Mouse (Mus musculus) G1E (cell line): ENCODE measurements around the gene Olfr1198. TPM values are rescaled to one million over a fixed set of nuclear protein-coding genes. Genes with fewer than 3 reads are reported as not detected.

Source experiments
- ATAC-seq: 2 replicates; pipeline ENCODE4 v1.8.0; 2016; ENCODE audit warnings: mild to moderate bottlenecking; ENCODE audit not compliant: insufficient number of reproducible peaks, poor library complexity, low FRiP score, severe bottlenecking; ENCODE audit errors: extremely low read depth
- DNase-seq: peaks from one replicate; pipeline ENCODE4 v3.0.0; 2012; ENCODE audit warnings: low spot score
- H3K27me3 ChIP-seq: 2 replicates; pipeline ENCODE4 v1.6.1; 2012; ENCODE audit warnings: mild to moderate bottlenecking, low read length, inconsistent platforms; ENCODE audit not compliant: insufficient read depth
- H3K36me3 ChIP-seq: replicated peaks from 2 replicates; pipeline ENCODE3; 2012; ENCODE audit warnings: mild to moderate bottlenecking, inconsistent platforms
- H3K4me1 ChIP-seq: 2 replicates; pipeline ENCODE4 v1.6.1; 2012; ENCODE audit warnings: low read depth, low read length, inconsistent platforms, mixed read lengths; ENCODE audit not compliant: insufficient read depth
- H3K4me3 ChIP-seq: 2 replicates; pipeline ENCODE4 v1.5.1; 2012; ENCODE audit warnings: low read depth, mild to moderate bottlenecking, inconsistent platforms, low read length, moderate library complexity, mixed read lengths
- H3K9me3 ChIP-seq: replicated peaks from 2 replicates; pipeline ENCODE4 v1.6.1; 2012; ENCODE audit warnings: inconsistent platforms
- CTCF ChIP-seq: IDR thresholded peaks from 2 replicates; pipeline ENCODE4 v1.5.1; 2012; ENCODE audit warnings: low read depth, low read length, inconsistent platforms, mixed read lengths
- GATA1 ChIP-seq: IDR thresholded peaks from 2 replicates; pipeline ENCODE4 v1.6.1; 2012; ENCODE audit warnings: borderline replicate concordance, low read length, inconsistent platforms, mixed read lengths
- GATA2 ChIP-seq: IDR thresholded peaks from 2 replicates; pipeline ENCODE4 v1.6.1; 2012; ENCODE audit warnings: low read depth, low read length, inconsistent platforms, borderline replicate concordance
- POLR2AphosphoS5 ChIP-seq: IDR thresholded peaks from 2 replicates; pipeline ENCODE4 v1.6.1; 2012; ENCODE audit warnings: low read depth, low read length, inconsistent platforms; ENCODE audit not compliant: insufficient replicate concordance
- TAL1 ChIP-seq: conservative IDR thresholded peaks from 2 replicates; pipeline ENCODE4 v1.6.1; 2012; ENCODE audit warnings: low read depth, low read length, inconsistent platforms, mixed read lengths
- polyA plus RNA-seq: library from polyadenylated mRNA; stranded (reverse); fragments of >175 nt; gene quantifications from 2 replicates; pipeline ENCODE4 v1.2.3, GENCODE M21; 2012
- total RNA-seq, 2 experiments: library from RNA; stranded (forward) in 1 of 2; stranded (reverse) in 1 of 2; fragments of 200-1000 nt in 1 of 2; fragments of >200 nt in 1 of 2; fragmentation: Nextera tagmentation in 1 of 2; gene quantifications; 2 replicates each; pipeline ENCODE4 v1.2.3; 2014 to 2017

Olfr1198 gene
- total RNA-seq (2014; fragmentation: Nextera tagmentation) (not detected in 2 replicates), total RNA-seq (2017) (0.05 TPM in 1 of 2 replicates, not detected in the other), polyA plus RNA-seq (not detected in 2 replicates)

GRCm38 (mm10) chr2:88751270-88751669, at the start of gene Olfr1198:
Olfr1198 (minus strand) TSS chr2:88751370.
- no peak for TF ChIP-seq GATA2
- no peak for TF ChIP-seq POLR2AphosphoS5
- no peak for TF ChIP-seq GATA1
- TF ChIP-seq CTCF, result no peak
- no peak for TF ChIP-seq TAL1
- DNase-seq (no peak), ATAC-seq (no peak)
- Histone ChIP-seq H3K36me3 (no peaks in the 10 kb centered on the region), H3K9me3 (no peaks in the 10 kb centered on the region), H3K4me1 (no peaks in the 10 kb centered on the region), H3K27me3 (no peaks in the 10 kb centered on the region), H3K4me3 (no peak within 1 kb of the TSS)

GRCm38 (mm10) chr2:88792736-88793135, 41.6 kb upstream of the Olfr1198 start, which contains the start of gene Olfr1201:
Olfr1201 (plus strand) TSS chr2:88793036.
- H3K9me3 ChIP-seq, result 0 out of 2 replicates have a peak, but pooled peaks cover 2% of the 10 kb centered on the region
- H3K4me3 ChIP-seq, result no peak within 1 kb of the TSS
- no peak for TF ChIP-seq CTCF
- TF ChIP-seq POLR2AphosphoS5, result no peak
- TF ChIP-seq GATA1, result no peak
- no peak for TF ChIP-seq GATA2
- no peak for TF ChIP-seq TAL1
- ATAC-seq (no peak), DNase-seq (no peak)
- no peaks in the 10 kb centered on the region for H3K36me3 ChIP-seq
- H3K27me3 ChIP-seq, result no peaks in the 10 kb centered on the region
- no peaks in the 10 kb centered on the region for H3K4me1 ChIP-seq

- TF ChIP-seq TAL1 (no peak), POLR2AphosphoS5 (no peak), GATA2 (no peak), GATA1 (no peak), CTCF (no peak)
- DNase-seq (no peak), ATAC-seq (no peak)
- Histone ChIP-seq H3K36me3 (no peaks in the 10 kb centered on the region), H3K4me3 (no peak within 1 kb of the TSS), H3K9me3 (no peaks in the 10 kb centered on the region), H3K27me3 (no peaks in the 10 kb centered on the region), H3K4me1 (no peaks in the 10 kb centered on the region)
Measured at GRCm38 (mm10) chr2:88770388-88770787, 19.2 kb upstream of the Olfr1198 start, which contains the start of gene Olfr1200. Olfr1200 (minus strand) TSS chr2:88770488.

GRCm38 (mm10) chr2:88760369-88760768, 9.2 kb upstream of the Olfr1198 start, which contains the start of gene Olfr1199:
Olfr1199 (minus strand) TSS chr2:88760469.
- no peaks in the 10 kb centered on the region for H3K36me3 ChIP-seq
- no peak for DNase-seq
- H3K27me3 ChIP-seq, result no peaks in the 10 kb centered on the region
- H3K9me3 ChIP-seq, result peaks cover 8% of the 10 kb centered on the region
- no peak for ATAC-seq
- no peaks in the 10 kb centered on the region for H3K4me1 ChIP-seq
- no peak within 1 kb of the TSS for H3K4me3 ChIP-seq
- TF ChIP-seq CTCF (no peak), GATA1 (no peak), POLR2AphosphoS5 (no peak), GATA2 (no peak)

- H3K27me3 ChIP-seq, result no peaks in the 10 kb centered on the region
- no peaks in the 10 kb centered on the region for H3K36me3 ChIP-seq
- no peaks in the 10 kb centered on the region for H3K4me1 ChIP-seq
- TF ChIP-seq TAL1, result no peak
- TF ChIP-seq POLR2AphosphoS5, result no peak
- TF ChIP-seq GATA1, result no peak
- ATAC-seq (no peak), DNase-seq (no peak)
- no peak overlapping the region for H3K4me3 ChIP-seq
- peaks cover 3% of the 10 kb centered on the region; the same call in 1 of the 2 replicates for H3K9me3 ChIP-seq
Measured at GRCm38 (mm10) chr2:88743379-88743778, 7.8 kb downstream of the Olfr1198 start.

GRCm38 (mm10) chr2:88732266-88732665, 18.9 kb downstream of the Olfr1198 start, which contains the start of gene Olfr1197:
Olfr1197 (minus strand) TSS chr2:88732366.
- no peak for ATAC-seq
- TF ChIP-seq TAL1, result no peak
- no peak for TF ChIP-seq CTCF
- Histone ChIP-seq H3K4me1 (no peaks in the 10 kb centered on the region), H3K27me3 (no peaks in the 10 kb centered on the region), H3K9me3 (no peaks in the 10 kb centered on the region), H3K4me3 (no peak within 1 kb of the TSS), H3K36me3 (no peaks in the 10 kb centered on the region)
- DNase-seq, result no peak

GRCm38 (mm10) chr2:88704497-88704896, 46.7 kb downstream of the Olfr1198 start, which contains the start of gene Olfr1196:
Olfr1196 (minus strand) TSS chr2:88704597.
- Histone ChIP-seq H3K4me3 (no peak within 1 kb of the TSS), H3K27me3 (no peaks in the 10 kb centered on the region), H3K9me3 (no peaks in the 10 kb centered on the region), H3K36me3 (no peaks in the 10 kb centered on the region), H3K4me1 (no peaks in the 10 kb centered on the region)
- ATAC-seq (no peak), DNase-seq (no peak)
- TF ChIP-seq TAL1 (no peak), GATA2 (no peak), CTCF (no peak), POLR2AphosphoS5 (no peak), GATA1 (no peak)

Other genes with a start within 250 kb of the Olfr1198 start
Only the 20 nearest of the 22 such genes appear.
- gene Olfr1188, start 194.4 kb downstream of the Olfr1198 start, total RNA-seq (2014; fragmentation: Nextera tagmentation), result not detected in 2 replicates
- 0.17 and 0.27 TPM in 2 replicates for gene Olfr1188, start 194.4 kb downstream of the Olfr1198 start, total RNA-seq (2017)
- not detected in 2 replicates for gene Olfr1188, start 194.4 kb downstream of the Olfr1198 start, polyA plus RNA-seq
- gene Olfr1189, start 164.9 kb downstream of the Olfr1198 start, total RNA-seq (2014; fragmentation: Nextera tagmentation), result not detected in 2 replicates
- 0.06 and 0.16 TPM in 2 replicates for gene Olfr1189, start 164.9 kb downstream of the Olfr1198 start, total RNA-seq (2017)
- not detected in 2 replicates for gene Olfr1189, start 164.9 kb downstream of the Olfr1198 start, polyA plus RNA-seq
- gene Olfr1191-ps1, start 110.8 kb downstream of the Olfr1198 start, total RNA-seq (2014; fragmentation: Nextera tagmentation), result not detected in 2 replicates
- gene Olfr1191-ps1, start 110.8 kb downstream of the Olfr1198 start, total RNA-seq (2017), result 0.05 TPM in 1 of 2 replicates, not detected in the other
- not detected in 2 replicates for gene Olfr1191-ps1, start 110.8 kb downstream of the Olfr1198 start, polyA plus RNA-seq
- not detected in 2 replicates for gene Olfr1192-ps1, start 102.9 kb downstream of the Olfr1198 start, total RNA-seq (2014; fragmentation: Nextera tagmentation)
- 0.12 and 0.27 TPM in 2 replicates for gene Olfr1192-ps1, start 102.9 kb downstream of the Olfr1198 start, total RNA-seq (2017)
- not detected in 2 replicates for gene Olfr1192-ps1, start 102.9 kb downstream of the Olfr1198 start, polyA plus RNA-seq
- not detected in 2 replicates for gene Olfr1193, start 75.7 kb downstream of the Olfr1198 start, total RNA-seq (2014; fragmentation: Nextera tagmentation)
- 0.12 and 0.55 TPM in 2 replicates for gene Olfr1193, start 75.7 kb downstream of the Olfr1198 start, total RNA-seq (2017)
- not detected in 2 replicates for gene Olfr1193, start 75.7 kb downstream of the Olfr1198 start, polyA plus RNA-seq
- not detected in 2 replicates for gene Olfr1195, start 62.2 kb downstream of the Olfr1198 start, total RNA-seq (2014; fragmentation: Nextera tagmentation)
- gene Olfr1195, start 62.2 kb downstream of the Olfr1198 start, total RNA-seq (2017), result not detected in 2 replicates
- gene Olfr1195, start 62.2 kb downstream of the Olfr1198 start, polyA plus RNA-seq, result not detected in 2 replicates
- not detected in 2 replicates for gene Olfr1196, start 46.8 kb downstream of the Olfr1198 start, total RNA-seq (2014; fragmentation: Nextera tagmentation)
- 0.06 and 0.11 TPM in 2 replicates for gene Olfr1196, start 46.8 kb downstream of the Olfr1198 start, total RNA-seq (2017)
- gene Olfr1196, start 46.8 kb downstream of the Olfr1198 start, polyA plus RNA-seq, result not detected in 2 replicates
- not detected in 2 replicates for gene Olfr1197, start 19.0 kb downstream of the Olfr1198 start, total RNA-seq (2014; fragmentation: Nextera tagmentation)
- gene Olfr1197, start 19.0 kb downstream of the Olfr1198 start, total RNA-seq (2017), result 0.05 TPM in 1 of 2 replicates, not detected in the other
- not detected in 2 replicates for gene Olfr1197, start 19.0 kb downstream of the Olfr1198 start, polyA plus RNA-seq
- gene Olfr1199, start 9.1 kb upstream of the Olfr1198 start, total RNA-seq (2014; fragmentation: Nextera tagmentation), result not detected in 2 replicates
- gene Olfr1199, start 9.1 kb upstream of the Olfr1198 start, total RNA-seq (2017), result 0.11 TPM in 1 of 2 replicates, not detected in the other
- not detected in 2 replicates for gene Olfr1199, start 9.1 kb upstream of the Olfr1198 start, polyA plus RNA-seq
- gene Olfr1200, start 19.1 kb upstream of the Olfr1198 start, total RNA-seq (2014; fragmentation: Nextera tagmentation), result not detected in 2 replicates
- gene Olfr1200, start 19.1 kb upstream of the Olfr1198 start, total RNA-seq (2017), result 0.38 TPM in 1 of 2 replicates, not detected in the other
- not detected in 2 replicates for gene Olfr1200, start 19.1 kb upstream of the Olfr1198 start, polyA plus RNA-seq
- not detected in 2 replicates for gene Olfr1201, start 41.7 kb upstream of the Olfr1198 start, total RNA-seq (2014; fragmentation: Nextera tagmentation)
- gene Olfr1201, start 41.7 kb upstream of the Olfr1198 start, total RNA-seq (2017), result 0.11 and 0.17 TPM in 2 replicates
- not detected in 2 replicates for gene Olfr1201, start 41.7 kb upstream of the Olfr1198 start, polyA plus RNA-seq
- gene Olfr1202, start 63.1 kb upstream of the Olfr1198 start, total RNA-seq (2014; fragmentation: Nextera tagmentation), result not detected in 2 replicates
- gene Olfr1202, start 63.1 kb upstream of the Olfr1198 start, total RNA-seq (2017), result 0.06 and 0.11 TPM in 2 replicates
- gene Olfr1202, start 63.1 kb upstream of the Olfr1198 start, polyA plus RNA-seq, result not detected in 2 replicates
- gene Olfr1205, start 78.4 kb upstream of the Olfr1198 start, total RNA-seq (2014; fragmentation: Nextera tagmentation), result not detected in 2 replicates
- gene Olfr1205, start 78.4 kb upstream of the Olfr1198 start, total RNA-seq (2017), result 0.05 TPM in 1 of 2 replicates, not detected in the other
- gene Olfr1205, start 78.4 kb upstream of the Olfr1198 start, polyA plus RNA-seq, result not detected in 2 replicates
- gene Olfr1204, start 97.9 kb upstream of the Olfr1198 start, total RNA-seq (2014; fragmentation: Nextera tagmentation), result not detected in 2 replicates
- gene Olfr1204, start 97.9 kb upstream of the Olfr1198 start, total RNA-seq (2017), result 0.06 and 0.11 TPM in 2 replicates
- gene Olfr1204, start 97.9 kb upstream of the Olfr1198 start, polyA plus RNA-seq, result not detected in 2 replicates
- not detected in 2 replicates for gene Olfr1206, start 111.9 kb upstream of the Olfr1198 start, total RNA-seq (2014; fragmentation: Nextera tagmentation)
- gene Olfr1206, start 111.9 kb upstream of the Olfr1198 start, total RNA-seq (2017), result 0.16 TPM in 1 of 2 replicates, not detected in the other
- gene Olfr1206, start 111.9 kb upstream of the Olfr1198 start, polyA plus RNA-seq, result not detected in 2 replicates
- not detected in 2 replicates for gene Olfr1208, start 150.9 kb upstream of the Olfr1198 start, total RNA-seq (2014; fragmentation: Nextera tagmentation)
- gene Olfr1208, start 150.9 kb upstream of the Olfr1198 start, total RNA-seq (2017), result 0.11 and 0.17 TPM in 2 replicates
- gene Olfr1208, start 150.9 kb upstream of the Olfr1198 start, polyA plus RNA-seq, result not detected in 2 replicates
- not detected in 2 replicates for gene Olfr1209, start 163.8 kb upstream of the Olfr1198 start, total RNA-seq (2014; fragmentation: Nextera tagmentation)
- 0.05 TPM in 1 of 2 replicates, not detected in the other for gene Olfr1209, start 163.8 kb upstream of the Olfr1198 start, total RNA-seq (2017)
- 0.07 TPM in 1 of 2 replicates, not detected in the other for gene Olfr1209, start 163.8 kb upstream of the Olfr1198 start, polyA plus RNA-seq
- gene Olfr1211, start 186.7 kb upstream of the Olfr1198 start, total RNA-seq (2014; fragmentation: Nextera tagmentation), result not detected in 2 replicates
- 0.05 TPM in 1 of 2 replicates, not detected in the other for gene Olfr1211, start 186.7 kb upstream of the Olfr1198 start, total RNA-seq (2017)
- gene Olfr1211, start 186.7 kb upstream of the Olfr1198 start, polyA plus RNA-seq, result not detected in 2 replicates
- not detected in 2 replicates for gene Olfr1212, start 202.6 kb upstream of the Olfr1198 start, total RNA-seq (2014; fragmentation: Nextera tagmentation)
- gene Olfr1212, start 202.6 kb upstream of the Olfr1198 start, total RNA-seq (2017), result 0.06 and 0.55 TPM in 2 replicates
- not detected in 2 replicates for gene Olfr1212, start 202.6 kb upstream of the Olfr1198 start, polyA plus RNA-seq
- gene Gm13762, start 228.9 kb upstream of the Olfr1198 start, total RNA-seq (2014; fragmentation: Nextera tagmentation), result not detected in 2 replicates
- gene Gm13762, start 228.9 kb upstream of the Olfr1198 start, total RNA-seq (2017), result 0.17 TPM in 1 of 2 replicates, not detected in the other
- gene Gm13762, start 228.9 kb upstream of the Olfr1198 start, polyA plus RNA-seq, result not detected in 2 replicates